In the genomic region with DNA sequence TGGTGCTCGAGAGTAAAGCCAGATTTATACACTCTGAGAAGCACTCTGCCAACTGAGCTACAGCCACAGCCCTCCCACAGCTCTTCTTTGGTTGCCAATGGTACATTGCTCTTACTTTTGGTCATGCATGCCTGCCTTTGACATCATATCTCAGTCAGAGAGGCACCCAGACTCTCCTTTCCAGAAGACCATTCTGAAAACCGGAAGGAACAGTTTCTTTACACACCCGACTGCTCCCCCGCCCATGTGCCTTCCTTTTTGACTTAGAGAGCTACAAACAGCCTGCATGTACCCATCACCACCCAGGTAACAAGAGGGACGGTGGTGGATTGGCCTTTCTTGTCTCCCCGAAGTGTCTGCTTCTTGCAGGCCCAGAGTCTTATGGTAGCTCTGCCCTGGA, we compare ENCODE assay signal across 8 mouse cellular contexts. TPM values are rescaled to one million over a fixed set of nuclear protein-coding genes. Genes with fewer than 3 reads are reported as not detected.
A peak's percentile ranks its signal among the peaks of the same experiment; 100 is the strongest.
DNase-seq lines count a peak whose midpoint lies in the region; ATAC-seq and TF ChIP-seq lines count a peak whose summit lies in the region.

No protein-coding gene starts in this region.

- 83% methylated on average over 6 of the region's 6 CpGs for WGBS in forebrain, postnatal 0 days
- 55% methylated on average over 6 of the region's 6 CpGs for WGBS in kidney, postnatal 0 days

- no peak for ATAC-seq in forebrain, postnatal 0 days
- no peak for ATAC-seq in kidney, postnatal 0 days (replicated peaks; ENCODE audit: low FRiP score, low read depth)
- no peak for ATAC-seq in granulocyte monocyte progenitor cell, adult 5-6 weeks (replicated peaks; ENCODE audit: poor library complexity, severe bottlenecking)

- no peak overlapping the region for H3K9ac ChIP-seq in forebrain, postnatal 0 days
- H3K9ac ChIP-seq in kidney, postnatal 0 days (ENCODE audit: low read depth, low read length) = no peak overlapping the region

- H3K36me3 ChIP-seq in forebrain, postnatal 0 days (ENCODE audit: insufficient read depth) = peaks cover 14% of the 10 kb centered on the region; the same call in 1 of the 2 replicates
- H3K36me3 ChIP-seq in kidney, postnatal 0 days (ENCODE audit: insufficient read depth, low read length) = no peaks in the 10 kb centered on the region

- H3K9me3 ChIP-seq in forebrain, postnatal 0 days (ENCODE audit: low read length) = no peaks in the 10 kb centered on the region
- H3K9me3 ChIP-seq in kidney, postnatal 0 days (replicated peaks; ENCODE audit: low read length) = no peaks in the 10 kb centered on the region

- H3K27ac ChIP-seq in forebrain, postnatal 0 days (ENCODE audit: low read depth, low read length) = peak overlapping the region; percentile 68
- peak overlapping the region; percentile 32; the same call in 1 of the 2 replicates for H3K27ac ChIP-seq in kidney, postnatal 0 days

- H3K4me1 ChIP-seq in forebrain, postnatal 0 days (ENCODE audit: insufficient read depth) = peaks cover 30% of the 10 kb centered on the region
- peaks cover 19% of the 10 kb centered on the region; the same call in 1 of the 2 replicates for H3K4me1 ChIP-seq in kidney, postnatal 0 days (replicated peaks; ENCODE audit: insufficient read depth, low read length)

- H3K4me2 ChIP-seq in forebrain, postnatal 0 days (ENCODE audit: low read depth) = no peak overlapping the region
- H3K4me2 ChIP-seq in kidney, postnatal 0 days (ENCODE audit: low read length) = peak overlapping the region; percentile 17; the same call in 1 of the 2 replicates

- no peaks in the 10 kb centered on the region for H3K27me3 ChIP-seq in forebrain, postnatal 0 days (ENCODE audit: insufficient read depth, low read length)
- H3K27me3 ChIP-seq in kidney, postnatal 0 days (ENCODE audit: insufficient read depth, low read length) = no peaks in the 10 kb centered on the region

- H3K4me3 ChIP-seq in forebrain, postnatal 0 days (ENCODE audit: low read depth, low read length) = no peak overlapping the region
- no peak overlapping the region for H3K4me3 ChIP-seq in kidney, postnatal 0 days (replicated peaks; ENCODE audit: low read depth, low read length)

- TF ChIP-seq CTCF in forebrain, postnatal 0 days (IDR thresholded peaks at IDR 0.05; ENCODE audit: low read depth) = no peak
- no peak for TF ChIP-seq CTCF in kidney, postnatal 0 days (IDR thresholded peaks at IDR 0.05; ENCODE audit: low read depth)

- peak; percentile 29 for DNase-seq in spleen, adult 12 weeks (ENCODE audit: low spot score)
- no peak for DNase-seq in spleen, postnatal 4 days (ENCODE audit: low spot score in 2 of 2)
- DNase-seq in forebrain, postnatal 0 days = no peak
- DNase-seq in kidney, postnatal 0 days (ENCODE audit: low spot score) = no peak
- DNase-seq in spleen, postnatal 36 days (ENCODE audit: low spot score in 2 of 2) = peak; percentile 85 to 86
- DNase-seq in layer of hippocampus, postnatal 10 days (ENCODE audit: low spot score in 2 of 2) = no peak
- no peak for DNase-seq in adrenal gland, adult 18-20 months (ENCODE audit: low spot score in 2 of 2)

RNA-seq across cellular contexts. Expression of a gene that starts 7.0 kb away (rescaled TPM):
- 51.9 and 66.7 TPM in 2 replicates for total RNA-seq in forebrain, postnatal 0 days (2014; rRNA removed)
- 3.0 and 3.1 TPM in 2 replicates for polyA plus RNA-seq in forebrain, postnatal 0 days (2015; fragmentation: Nextera tagmentation; extraction: Ambion mirVana)
- polyA plus RNA-seq in kidney, postnatal 0 days (2015; fragmentation: Nextera tagmentation; extraction: Ambion mirVana) = 8.9 and 9.0 TPM in 2 replicates
- 21.9 and 23.5 TPM in 2 replicates for total RNA-seq in granulocyte monocyte progenitor cell, adult 5-6 weeks (2014; fragmentation: Nextera tagmentation)
- 20.9 and 21.8 TPM in 2 replicates for total RNA-seq in granulocyte monocyte progenitor cell, adult 5-6 weeks (2017)
- total RNA-seq in layer of hippocampus, postnatal 10 days (2021) = 10 to 100 TPM; 46.5 to 47.0 TPM
- 10 to 100 TPM; 25.4 to 27.2 TPM for total RNA-seq in adrenal gland, adult 18-20 months (2021)

Comparison
In these comparisons a context has a peak if more than half of its experiments do, and no peak if none do; other contexts are left out.
1. DNase-seq: peak in spleen, adult 12 weeks (single experiment) and spleen, postnatal 36 days (2 of 2); none in spleen, postnatal 4 days (0 of 2), forebrain, postnatal 0 days (single experiment), kidney, postnatal 0 days (single experiment), layer of hippocampus, postnatal 10 days (0 of 2) and adrenal gland, adult 18-20 months (0 of 2).